Mouse (Mus musculus): ENCODE measurements around the gene Otop2. TPM values are rescaled to one million over a fixed set of nuclear protein-coding genes. Genes with fewer than 3 reads are reported as not detected.

Gene Otop2
- total and polyA plus RNA-seq, 3 experiments, result not detected

- TF ChIP-seq EP300 (IDR thresholded peaks at IDR 0.05; ENCODE audit: low read depth in 1 of 2, low read length in 2 of 2), result peak; percentile 21 to 37; a peak in 2 of 4 replicates
- peak; percentile 42; the same call in 1 of the 2 replicates for TF ChIP-seq TAL1 (IDR thresholded peaks at IDR 0.05; ENCODE audit: low read length)
- peak; percentile 63; the same call in 1 of the 2 replicates for TF ChIP-seq TCF12 (IDR thresholded peaks at IDR 0.05; ENCODE audit: low read depth, low read length)
- TF ChIP-seq MAZ (IDR thresholded peaks at IDR 0.05; ENCODE audit: low read depth, low read length), result no peak
- TF ChIP-seq RCOR1 (IDR thresholded peaks at IDR 0.05; ENCODE audit: low read depth, low read length), result peak; percentile 98
- peak; percentile 42 for DNase-seq (ENCODE audit: low read depth, low spot score)
- peaks cover 3 to 7% of the 10 kb centered on the region in 2 experiments; a peak in 3 of 4 replicates for H3K27me3 ChIP-seq (ENCODE audit: control insufficient read depth in 1 of 2, insufficient read depth in 2 of 2, low read length in 2 of 2)
- H3K9me3 ChIP-seq (replicated peaks; ENCODE audit: insufficient read depth, low read length), result no peaks in the 10 kb centered on the region
- H3K79me2 ChIP-seq (ENCODE audit: control insufficient read depth, insufficient read depth, low read length, poor library complexity), result no peaks in the 10 kb centered on the region
- H3K27ac ChIP-seq (ENCODE audit: control insufficient read depth, low read depth, low read length), result no peak overlapping the region
- H3K36me3 ChIP-seq (ENCODE audit: control insufficient read depth in 1 of 2, insufficient read depth in 2 of 2, low read length in 2 of 2), result peaks cover 0 to 5% of the 10 kb centered on the region in 2 experiments; a peak in 2 of 4 replicates
- no peak overlapping the region for H3K9ac ChIP-seq (ENCODE audit: control insufficient read depth, low read depth, low read length, poor library complexity, severe bottlenecking)
- peaks cover 3 to 7% of the 10 kb centered on the region in 2 experiments; a peak in 3 of 4 replicates for H3K4me1 ChIP-seq (ENCODE audit: control insufficient read depth in 1 of 2, insufficient read depth in 2 of 2, low read length in 2 of 2)
- no peak overlapping the region for H3K4me3 ChIP-seq (ENCODE audit: control insufficient read depth in 1 of 2, insufficient read depth in 1 of 2, low read depth in 2 of 2, low read length in 2 of 2)
Observed at GRCm38 (mm10) chr11:115370368-115370767, 63.4 kb downstream of the Otop2 start.

GRCm38 (mm10) chr11:115371354-115371753, 64.4 kb downstream of the Otop2 start:
- H3K9me3 ChIP-seq (replicated peaks; ENCODE audit: insufficient read depth, low read length), result no peaks in the 10 kb centered on the region
- peaks cover 3 to 7% of the 10 kb centered on the region in 2 experiments; a peak in 3 of 4 replicates for H3K27me3 ChIP-seq (ENCODE audit: control insufficient read depth in 1 of 2, insufficient read depth in 2 of 2, low read length in 2 of 2)
- H3K4me3 ChIP-seq (ENCODE audit: control insufficient read depth in 1 of 2, insufficient read depth in 1 of 2, low read depth in 2 of 2, low read length in 2 of 2), result no peak overlapping the region
- H3K27ac ChIP-seq (ENCODE audit: control insufficient read depth, low read depth, low read length), result no peak overlapping the region
- H3K36me3 ChIP-seq (ENCODE audit: control insufficient read depth in 1 of 2, insufficient read depth in 2 of 2, low read length in 2 of 2), result no peaks in the 10 kb centered on the region; a peak in 1 of 4 replicates
- H3K4me1 ChIP-seq (ENCODE audit: control insufficient read depth in 1 of 2, insufficient read depth in 2 of 2, low read length in 2 of 2), result no peaks in the 10 kb centered on the region; a peak in 1 of 4 replicates
- no peak for DNase-seq (ENCODE audit: low read depth, low spot score)
- no peaks in the 10 kb centered on the region for H3K79me2 ChIP-seq (ENCODE audit: control insufficient read depth, insufficient read depth, low read length, poor library complexity)
- TF ChIP-seq MAFK (IDR thresholded peaks at IDR 0.05; ENCODE audit: borderline replicate concordance, low read depth, low read length), result no peak
- no peak for TF ChIP-seq USF1 (IDR thresholded peaks at IDR 0.05; ENCODE audit: low read depth, low read length)
- no peak for TF ChIP-seq ELF1 (IDR thresholded peaks at IDR 0.05; ENCODE audit: low read depth, low read length)
- no peak for TF ChIP-seq NRF1 (IDR thresholded peaks at IDR 0.05; ENCODE audit: insufficient read depth, low read depth, low read length, poor library complexity, severe bottlenecking)
- TF ChIP-seq SMC3 (IDR thresholded peaks at IDR 0.05; ENCODE audit: low read depth, low read length), result no peak
- no peak for TF ChIP-seq HCFC1 (IDR thresholded peaks at IDR 0.05; ENCODE audit: low read depth, low read length)
- no peak overlapping the region for H3K9ac ChIP-seq (ENCODE audit: control insufficient read depth, low read depth, low read length, poor library complexity, severe bottlenecking)

- peaks cover 3 to 7% of the 10 kb centered on the region in 2 experiments; a peak in 3 of 4 replicates for H3K27me3 ChIP-seq (ENCODE audit: control insufficient read depth in 1 of 2, insufficient read depth in 2 of 2, low read length in 2 of 2)
Observed at GRCm38 (mm10) chr11:115372015-115372414, 65.1 kb downstream of the Otop2 start.

More at GRCm38 (mm10) chr11:115372015-115372414, 65.1 kb downstream of the Otop2 start:
- peaks cover 0 to 2% of the 10 kb centered on the region in 2 experiments; a peak in 2 of 4 replicates for H3K36me3 ChIP-seq (ENCODE audit: control insufficient read depth in 1 of 2, insufficient read depth in 2 of 2, low read length in 2 of 2)
- no peak overlapping the region for H3K27ac ChIP-seq (ENCODE audit: control insufficient read depth, low read depth, low read length)
- H3K9me3 ChIP-seq (replicated peaks; ENCODE audit: insufficient read depth, low read length), result no peaks in the 10 kb centered on the region
- H3K4me1 ChIP-seq (ENCODE audit: control insufficient read depth in 1 of 2, insufficient read depth in 2 of 2, low read length in 2 of 2), result peaks cover 4 to 5% of the 10 kb centered on the region in 2 experiments; a peak in 3 of 4 replicates
- no peaks in the 10 kb centered on the region for H3K79me2 ChIP-seq (ENCODE audit: control insufficient read depth, insufficient read depth, low read length, poor library complexity)
- no peak overlapping the region for H3K9ac ChIP-seq (ENCODE audit: control insufficient read depth, low read depth, low read length, poor library complexity, severe bottlenecking)
- DNase-seq (ENCODE audit: low read depth, low spot score), result no peak
- no peak overlapping the region for H3K4me3 ChIP-seq (ENCODE audit: control insufficient read depth in 1 of 2, insufficient read depth in 1 of 2, low read depth in 2 of 2, low read length in 2 of 2)
- no peak for TF ChIP-seq ZMIZ1 (IDR thresholded peaks at IDR 0.05; ENCODE audit: low read depth, low read length)
- no peak for TF ChIP-seq EP300 (IDR thresholded peaks at IDR 0.05; ENCODE audit: low read depth in 1 of 2, low read length in 2 of 2)
- no peak for TF ChIP-seq MYB (IDR thresholded peaks at IDR 0.05; ENCODE audit: low read depth, low read length)
- no peak for TF ChIP-seq ZKSCAN1 (IDR thresholded peaks at IDR 0.05; ENCODE audit: low read depth, low read length)
- no peak for TF ChIP-seq NELFE (IDR thresholded peaks at IDR 0.05; ENCODE audit: low read depth, low read length)
- TF ChIP-seq BHLHE40 (IDR thresholded peaks at IDR 0.05; ENCODE audit: borderline replicate concordance, low read depth, low read length), result no peak
- TF ChIP-seq UBTF (IDR thresholded peaks at IDR 0.05; ENCODE audit: borderline replicate concordance, insufficient read depth, low read depth, low read length), result no peak
- TF ChIP-seq POLR2AphosphoS5 (IDR thresholded peaks at IDR 0.05; ENCODE audit: borderline replicate concordance, low read depth, low read length), result no peak
- no peak for TF ChIP-seq GATA1 (IDR thresholded peaks at IDR 0.05; ENCODE audit: low read depth, low read length)
- no peak for TF ChIP-seq USF2 (IDR thresholded peaks at IDR 0.05; ENCODE audit: borderline replicate concordance in 1 of 2, insufficient read depth in 1 of 2, low read depth in 1 of 2, low read length in 2 of 2)
- TF ChIP-seq E2F4 (IDR thresholded peaks at IDR 0.05; ENCODE audit: borderline replicate concordance, low read depth, low read length), result no peak
- no peak for TF ChIP-seq HCFC1 (IDR thresholded peaks at IDR 0.05; ENCODE audit: low read depth, low read length)
